Mouse (Mus musculus) megakaryocyte progenitor cell, adult 5-6 weeks (primary cell): ENCODE measurements around the gene Commd9. TPM values are rescaled to one million over a fixed set of nuclear protein-coding genes. Genes with fewer than 3 reads are reported as not detected.

Experiments
- ATAC-seq: replicated peaks from 2 replicates; pipeline ENCODE4 v1.8.0; 2016; ENCODE audit warnings: mild to moderate bottlenecking, moderate TSS enrichment, inconsistent platforms; ENCODE audit not compliant: poor library complexity
- total RNA-seq, 2 experiments: library from RNA; stranded (forward) in 1 of 2; stranded (reverse) in 1 of 2; fragments of 157-497, 149-512 nt in 1 of 2; fragments of 200-1000 nt in 1 of 2; gene quantifications; 2 replicates each; pipeline versions ENCODE4 v1.2.3 to v1.2.4; 2015 to 2017

The Commd9 gene
- total RNA-seq (2015) (11.7 and 17.1 TPM in 2 replicates), total RNA-seq (2017) (39.8 and 52.0 TPM in 2 replicates)

DNA sequence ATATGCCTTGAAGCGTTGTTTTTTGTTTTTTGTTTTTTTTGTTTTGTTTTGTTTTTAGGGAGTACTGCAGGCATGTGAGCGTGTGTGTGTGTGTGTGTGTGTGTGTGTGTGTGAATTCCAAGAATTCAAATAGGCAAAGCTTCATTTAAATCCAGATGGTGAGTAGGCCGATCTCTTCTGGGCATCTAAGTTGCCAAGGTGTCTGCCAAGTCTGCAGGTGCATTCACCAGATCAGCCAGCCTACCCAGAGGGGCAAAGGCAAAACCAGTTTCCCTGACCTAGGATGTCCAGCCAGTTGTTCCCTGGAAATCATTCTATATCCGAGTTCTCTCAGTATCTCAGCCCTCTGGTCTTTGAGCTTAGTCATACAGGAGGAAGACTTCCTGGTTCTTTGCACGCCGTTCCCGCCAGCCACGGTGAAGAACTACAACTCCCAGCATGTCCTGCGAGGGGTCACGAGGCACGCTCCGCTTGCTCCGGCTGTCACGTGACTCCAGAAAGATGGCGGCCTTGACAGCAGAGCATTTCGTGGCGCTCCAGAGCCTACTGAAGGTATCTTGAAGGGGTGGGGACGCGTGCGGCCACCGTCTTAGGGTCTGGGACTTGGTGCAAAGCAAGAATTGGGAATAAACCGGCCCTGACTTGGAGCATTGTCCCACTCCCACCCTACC, at the start of gene Commd9:
Gene Commd9, plus strand, starts transcription at position 480 of the 671 bp plus-strand sequence.
- ATAC-seq: peak; percentile 92

DNA sequence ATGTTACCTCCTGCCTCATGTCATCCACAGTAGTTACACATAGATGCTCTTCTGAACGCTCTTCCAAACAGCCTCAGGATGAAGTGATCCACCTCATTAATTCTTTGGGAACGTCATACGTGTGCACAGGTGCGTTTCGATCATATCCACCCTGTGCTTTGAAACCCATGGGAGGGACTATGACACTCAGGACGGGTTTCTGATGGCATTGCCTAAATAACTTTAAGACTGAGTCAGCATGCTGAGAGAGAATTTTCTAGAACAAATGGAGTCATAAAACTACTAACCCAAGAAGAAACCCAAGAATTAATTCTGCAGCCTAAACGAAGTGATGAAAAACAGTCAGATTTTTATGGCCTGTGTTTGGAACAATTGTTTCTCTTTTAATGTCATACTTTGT, 43.3 kb upstream of the Commd9 start:
- no peak for ATAC-seq

DNA sequence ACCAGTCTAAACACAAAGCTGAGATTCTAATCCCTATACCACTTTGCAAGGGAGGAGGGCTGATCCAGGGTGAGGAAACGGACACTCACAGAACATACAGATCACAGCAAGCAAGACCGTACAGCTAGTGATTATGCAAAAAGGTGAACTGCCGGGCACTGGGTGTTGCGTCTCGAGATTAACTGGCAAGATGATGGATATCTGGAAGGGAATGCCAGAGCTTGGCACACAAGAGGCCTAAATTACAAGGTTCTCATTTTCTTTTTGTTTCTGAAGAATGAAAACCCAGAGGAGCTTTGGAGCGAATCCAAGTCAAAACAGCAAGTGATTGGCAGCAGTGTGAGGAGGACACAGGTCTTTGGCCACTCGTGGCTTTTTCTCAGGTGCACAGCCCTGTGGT, 31.3 kb upstream of the Commd9 start:
- ATAC-seq: no peak

DNA sequence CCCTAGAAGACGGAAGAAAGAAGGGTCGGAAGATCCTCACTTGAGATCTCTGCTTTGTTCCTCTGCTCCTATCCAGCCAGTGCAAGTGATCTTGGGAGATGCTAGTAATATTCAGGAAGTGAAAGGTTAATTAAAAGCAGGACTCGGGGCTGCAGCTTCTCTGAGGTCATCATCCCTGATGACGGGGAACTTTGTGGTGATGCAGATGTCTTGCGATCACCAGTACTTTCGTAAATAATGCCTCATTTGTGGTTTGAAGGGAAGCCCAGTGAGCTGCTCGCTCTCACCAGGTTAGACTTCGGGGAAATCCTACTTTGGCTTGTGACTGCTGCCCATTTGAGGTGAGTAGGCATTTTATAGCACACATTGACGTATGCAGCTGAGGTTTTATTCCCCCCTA, 29.9 kb upstream of the Commd9 start:
- ATAC-seq: no peak

DNA sequence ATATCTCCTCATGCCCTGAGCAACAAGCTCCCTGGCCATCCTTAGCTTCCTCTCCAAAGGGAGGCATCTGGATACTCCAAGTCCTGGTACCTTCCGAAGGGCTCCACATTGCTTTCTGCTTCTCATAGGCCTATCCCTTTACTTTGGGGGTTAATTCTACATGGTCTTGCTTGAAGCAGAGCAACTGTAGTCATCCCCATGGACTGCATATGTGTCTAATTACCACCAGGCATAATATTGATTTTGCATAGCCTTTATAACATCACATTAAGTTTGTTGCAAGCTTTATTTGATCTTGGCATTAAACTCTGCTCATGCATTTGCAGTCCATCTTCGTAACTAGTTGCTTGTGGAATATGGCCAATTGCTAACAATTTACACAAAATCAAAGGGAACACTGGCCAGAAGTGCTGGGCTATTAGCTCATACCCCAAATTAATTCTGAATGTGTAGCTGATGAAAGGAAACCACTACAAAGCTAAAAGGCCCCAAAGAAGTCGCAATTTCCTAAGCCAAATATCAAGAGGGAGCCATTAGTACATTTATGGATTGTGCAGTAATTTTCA, 25.0 kb upstream of the Commd9 start:
- no peak for ATAC-seq

DNA sequence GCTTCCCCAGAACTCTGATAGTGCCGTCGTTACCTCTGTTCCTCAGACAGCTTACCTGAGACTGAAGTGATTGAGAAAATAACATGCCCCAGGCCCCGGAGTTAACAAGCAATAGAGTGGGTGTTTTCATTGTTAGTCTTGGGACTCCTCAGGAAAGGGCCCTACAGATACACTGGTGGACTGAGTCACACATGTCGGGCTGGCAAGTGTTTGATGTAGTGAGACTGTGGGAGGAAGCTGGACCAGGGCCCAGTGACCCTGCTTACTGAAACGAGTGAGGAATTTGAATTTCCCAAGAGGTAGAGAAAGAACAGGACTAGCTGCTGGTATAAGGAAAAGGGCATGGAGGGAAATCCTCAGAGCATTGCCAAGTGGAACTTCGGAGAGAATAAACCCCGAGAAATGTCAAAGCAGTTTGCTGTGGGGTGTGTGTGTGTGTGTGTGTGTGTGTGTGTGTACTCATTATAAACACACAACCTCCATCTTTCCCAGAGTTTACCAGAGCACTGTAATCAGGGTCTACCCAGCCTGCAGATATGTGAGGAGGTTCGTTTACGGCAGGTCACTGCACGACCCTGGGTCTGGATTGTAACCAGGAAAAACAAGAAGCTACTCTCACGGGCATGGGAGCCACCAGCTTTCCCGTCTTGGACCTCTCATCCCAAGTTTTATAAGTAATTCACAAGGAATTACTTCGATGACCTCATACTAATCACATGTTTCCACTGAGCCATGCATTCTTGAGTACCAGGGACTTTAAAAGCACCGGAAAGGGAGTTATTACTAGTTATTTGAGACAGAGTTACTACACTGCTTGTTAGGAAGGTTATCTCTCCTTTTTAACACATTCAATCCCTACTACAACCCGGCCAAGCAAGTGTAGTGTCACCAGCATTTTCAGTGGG, 23.6 kb upstream of the Commd9 start:
- ATAC-seq: no peak

DNA sequence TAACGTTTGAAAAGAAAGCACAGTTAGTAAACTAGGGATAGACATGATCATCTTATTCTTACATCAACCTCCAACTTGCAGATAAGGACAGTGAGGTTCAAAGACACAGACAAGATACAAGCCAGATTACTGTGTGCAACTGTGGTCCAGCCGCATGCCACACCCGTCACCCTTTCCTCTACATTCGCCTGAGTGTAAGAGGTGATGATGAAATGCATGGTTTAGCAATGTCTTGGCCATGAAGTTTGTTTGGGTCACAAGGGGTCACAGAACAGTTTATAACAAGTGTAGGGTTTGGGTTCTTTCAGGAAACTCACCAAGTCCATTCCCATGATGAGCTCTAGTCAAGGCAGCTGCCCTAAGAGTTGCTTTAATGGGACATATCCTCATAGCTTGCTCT, 17.4 kb upstream of the Commd9 start:
- ATAC-seq: peak; percentile 91

DNA sequence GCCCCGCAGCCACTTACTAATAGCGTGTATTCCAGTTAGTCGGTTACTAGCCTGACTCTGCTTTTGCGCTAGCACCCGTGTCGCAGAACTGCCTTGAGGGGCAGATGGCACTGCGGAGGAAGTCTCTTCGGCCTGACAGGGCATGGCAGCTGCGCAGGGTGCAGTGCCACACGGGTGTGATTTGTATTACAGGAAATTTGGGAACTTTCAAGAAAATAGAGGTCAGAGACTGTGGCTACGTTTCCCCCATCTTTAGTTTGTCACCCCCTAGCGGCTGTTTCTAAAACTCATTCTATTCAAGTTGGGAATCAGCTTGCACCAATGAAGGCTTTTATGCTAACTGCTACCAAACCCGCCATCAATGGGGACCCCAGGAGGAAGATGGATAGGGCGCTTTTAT, 14.9 kb upstream of the Commd9 start:
- peak; percentile 78 for ATAC-seq

DNA sequence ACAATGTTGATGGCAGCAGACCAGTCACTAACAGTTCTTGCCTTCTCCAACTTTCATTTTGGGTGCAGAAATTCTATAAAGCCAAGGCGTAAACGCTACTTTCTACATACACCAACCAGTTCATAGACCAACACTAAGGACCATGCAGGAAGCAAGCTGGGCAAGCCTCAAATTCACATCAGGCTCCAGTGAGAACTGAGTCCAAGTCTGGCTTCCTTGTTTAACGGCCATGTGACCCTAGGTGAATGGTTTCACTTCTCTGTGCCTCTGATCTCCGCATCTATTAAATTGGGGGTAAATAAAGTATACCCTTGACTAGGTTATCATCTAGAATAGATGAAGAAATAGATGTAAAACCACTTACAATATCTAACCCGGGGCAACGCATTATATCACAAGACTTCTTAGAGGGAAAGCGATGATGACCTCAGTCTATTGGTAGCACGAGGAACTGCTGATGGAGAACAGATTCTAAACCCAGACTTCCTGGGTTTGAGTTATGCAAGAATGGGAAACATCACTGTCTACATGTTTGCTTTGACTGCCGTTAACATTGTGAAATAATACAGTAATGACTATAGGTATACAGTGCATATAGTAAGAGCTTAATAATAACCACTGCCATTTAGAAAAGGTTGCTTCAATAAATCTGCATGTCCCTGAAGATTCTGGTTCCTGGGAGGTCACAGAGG, 4.4 kb upstream of the Commd9 start:
- ATAC-seq: peak; percentile 58

DNA sequence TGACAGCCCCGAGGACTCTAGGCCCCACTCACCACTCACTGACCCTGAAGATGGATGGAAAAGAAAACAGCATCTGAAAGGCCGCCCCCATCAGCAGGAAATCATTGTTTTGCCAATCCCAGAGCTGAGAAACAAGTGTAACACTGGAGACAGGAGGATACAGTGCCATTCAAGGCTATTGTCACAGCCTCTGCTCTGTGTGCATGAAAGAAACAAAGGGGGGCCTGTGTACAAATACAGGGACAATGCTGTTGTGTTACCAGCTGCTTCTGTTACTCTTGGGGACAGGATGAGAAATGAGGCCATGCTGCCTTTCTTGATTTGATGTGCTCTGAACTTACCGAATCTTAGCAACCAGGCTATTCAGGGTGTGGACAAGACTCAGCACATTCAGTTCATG, 3.0 kb upstream of the Commd9 start, which contains the start of gene Prr5l:
Gene Prr5l, minus strand, starts transcription at position 30 of the 400 bp plus-strand sequence.
- ATAC-seq: no peak

DNA sequence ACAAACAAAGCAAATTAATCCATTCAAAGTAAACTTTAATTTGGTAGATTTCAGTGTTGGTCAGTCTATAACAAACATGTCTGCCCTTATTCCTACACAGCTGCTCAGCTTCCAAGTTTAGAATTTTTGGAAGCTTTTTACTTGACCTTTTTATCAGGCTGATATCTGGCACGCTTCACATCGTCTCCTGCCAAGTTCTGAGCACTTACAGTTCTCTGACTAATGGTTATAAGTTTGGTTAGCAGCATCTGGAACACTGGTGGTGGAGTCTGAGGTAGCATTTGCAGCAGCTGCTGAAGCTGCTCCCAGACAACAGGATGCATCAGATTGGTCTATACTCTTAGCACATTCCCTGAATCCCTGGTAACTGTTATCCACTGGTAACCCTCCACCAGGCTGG, 1.8 kb upstream of the Commd9 start:
- ATAC-seq: no peak

DNA sequence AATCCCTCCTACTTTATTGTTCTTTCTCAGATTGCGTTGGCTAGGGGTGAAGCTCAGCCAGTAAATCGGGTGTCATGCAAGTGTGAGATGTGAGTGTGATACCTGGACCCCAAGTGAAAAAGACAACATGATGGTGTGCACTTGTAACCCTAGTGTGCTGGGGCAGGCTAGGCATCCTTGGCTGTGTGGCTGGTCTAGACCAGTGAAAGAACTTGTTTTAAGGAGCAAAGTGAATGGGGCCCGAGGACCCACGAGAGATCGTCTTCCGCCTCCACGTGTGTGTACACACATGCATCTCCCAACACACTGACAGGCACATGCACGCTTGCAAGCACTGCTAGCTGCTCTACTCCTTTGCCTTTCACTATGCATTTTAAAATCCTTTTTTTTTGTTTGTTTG, 2.8 kb downstream of the Commd9 start:
- no peak for ATAC-seq

DNA sequence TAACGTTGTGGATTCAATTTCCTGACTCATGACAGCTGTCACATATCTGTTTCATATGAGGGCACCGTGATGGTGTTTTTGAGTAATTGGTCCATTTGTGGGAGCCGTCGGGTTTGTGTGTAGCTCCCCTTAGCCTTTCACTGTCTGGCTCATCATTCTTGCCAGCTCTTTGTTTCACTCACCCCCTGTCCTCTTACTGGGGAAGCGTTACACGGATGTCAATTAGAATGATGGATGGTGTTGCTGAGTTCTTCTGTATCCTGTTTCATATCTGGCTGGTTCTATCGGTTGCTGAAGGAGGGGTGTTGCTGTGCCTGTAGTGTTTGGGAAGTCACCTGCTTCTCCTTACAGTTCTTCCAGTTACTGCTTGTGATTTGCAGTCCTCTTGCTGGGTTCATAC, 5.1 kb downstream of the Commd9 start:
- no peak for ATAC-seq

DNA sequence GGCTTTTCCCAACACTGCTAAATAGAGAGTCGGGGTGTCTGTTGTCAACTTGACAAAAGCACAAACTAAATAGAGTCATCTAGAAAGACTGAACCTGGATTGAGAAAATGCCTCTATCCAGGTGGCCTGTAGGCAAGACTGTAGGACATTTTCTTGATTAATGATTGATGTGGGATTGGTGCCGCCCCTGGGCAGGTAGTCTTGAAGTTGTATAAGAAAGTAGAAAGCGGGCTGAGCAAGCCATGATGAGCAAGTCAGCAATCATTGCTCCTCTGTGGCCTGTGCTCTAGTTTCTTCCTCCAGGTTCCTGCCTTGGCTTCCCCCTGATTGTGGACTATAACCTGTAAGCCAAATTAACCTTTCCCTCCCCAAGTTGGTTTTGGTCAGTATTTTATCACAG, 8.1 kb downstream of the Commd9 start:
- ATAC-seq: no peak

DNA sequence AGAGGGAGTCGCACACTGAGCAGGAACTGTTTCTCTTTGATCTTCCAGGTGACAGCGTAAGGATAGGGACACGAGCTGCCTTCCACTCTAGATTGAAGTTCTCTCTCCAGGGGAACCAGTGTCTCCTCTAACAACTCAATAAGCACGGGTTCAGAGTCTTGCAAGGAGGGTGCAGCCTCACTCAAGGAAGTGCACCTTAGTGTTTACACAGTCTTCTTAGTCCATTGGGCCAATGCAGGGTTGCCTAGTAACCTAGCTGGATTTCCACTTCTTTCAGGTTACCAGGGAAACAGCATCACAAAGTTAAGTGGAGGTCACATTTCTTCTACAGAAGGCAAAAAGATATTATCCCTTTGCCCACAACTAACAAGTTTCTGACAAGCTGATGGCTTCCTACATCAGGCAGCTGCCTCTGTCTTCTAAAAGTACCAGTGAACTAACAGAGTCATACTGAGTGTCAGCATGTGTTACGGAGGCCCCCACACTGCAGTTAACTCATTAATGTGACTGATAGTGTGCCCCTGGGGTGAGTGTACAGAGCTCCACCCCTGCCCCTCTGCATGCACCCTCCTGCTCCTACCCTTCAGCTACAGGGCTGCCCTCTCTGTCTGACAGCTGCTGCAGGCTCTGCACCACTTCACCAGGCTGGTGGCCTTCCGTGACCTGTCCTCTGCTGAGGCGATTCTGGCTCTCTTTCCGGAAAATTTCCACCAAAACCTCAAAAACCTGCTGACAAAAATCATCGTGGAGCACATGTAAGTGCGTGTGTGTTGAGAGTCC, 10.6 kb downstream of the Commd9 start:
- no peak for ATAC-seq

DNA sequence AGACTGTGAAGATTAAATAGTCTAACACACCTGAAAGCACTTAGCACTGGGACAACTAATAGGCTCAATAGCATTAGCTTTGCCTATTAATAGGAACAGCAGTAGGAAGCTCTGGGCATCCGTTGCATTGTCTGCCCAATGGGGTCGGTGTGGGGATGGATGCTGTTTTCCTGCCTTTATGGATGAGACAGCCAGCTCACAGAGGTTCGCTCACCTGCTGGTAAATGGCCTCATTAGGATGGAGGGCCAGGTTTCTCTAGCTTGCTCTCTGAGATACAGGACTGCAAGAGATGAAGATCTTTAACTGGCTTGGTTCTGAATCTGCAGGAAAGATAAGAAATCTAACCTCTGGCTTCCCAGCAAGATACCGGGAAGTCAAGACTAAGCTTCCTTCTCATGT, 16.1 kb downstream of the Commd9 start:
- ATAC-seq: no peak

DNA sequence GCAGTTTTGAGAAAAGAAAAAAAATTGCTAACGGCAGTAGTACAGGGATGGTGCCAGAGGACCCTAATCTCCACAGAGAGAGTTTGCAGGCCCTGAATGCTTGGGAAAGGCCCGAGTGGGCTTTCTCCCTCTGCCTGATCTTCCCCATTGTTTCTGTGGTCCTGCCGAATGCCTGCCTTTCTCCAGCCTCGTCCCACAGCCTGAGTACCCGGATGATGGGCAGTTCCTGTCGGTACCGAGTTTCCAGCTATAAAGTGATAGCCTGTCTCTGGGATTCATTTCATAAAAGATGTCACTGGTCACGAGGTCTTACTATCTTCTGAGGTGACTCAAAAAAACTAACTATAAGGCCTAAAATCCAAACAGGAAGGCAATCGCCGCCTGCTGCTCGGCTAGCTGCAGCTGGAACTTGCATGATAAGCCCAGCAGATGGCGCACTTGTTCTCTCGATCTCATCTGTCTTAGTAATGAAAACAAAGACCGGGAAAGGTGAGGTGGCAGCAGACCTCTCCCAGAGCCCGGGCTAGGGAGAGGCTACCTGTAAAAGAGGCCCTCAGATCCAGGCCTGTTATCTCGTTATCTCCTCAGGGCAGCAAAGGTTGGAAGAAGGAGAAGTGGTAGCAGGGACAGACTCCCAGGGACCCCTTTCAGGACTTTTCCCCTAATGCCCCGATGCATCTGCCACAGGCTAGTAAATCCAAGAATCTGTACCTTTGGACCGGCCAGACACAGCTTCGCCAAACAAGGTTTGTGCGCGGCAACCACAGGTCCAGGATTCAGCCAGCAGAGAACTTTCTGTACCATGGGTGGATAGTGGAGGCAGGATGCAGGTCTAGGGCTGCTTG, 19.7 kb downstream of the Commd9 start:
- peak; percentile 95 for ATAC-seq

DNA sequence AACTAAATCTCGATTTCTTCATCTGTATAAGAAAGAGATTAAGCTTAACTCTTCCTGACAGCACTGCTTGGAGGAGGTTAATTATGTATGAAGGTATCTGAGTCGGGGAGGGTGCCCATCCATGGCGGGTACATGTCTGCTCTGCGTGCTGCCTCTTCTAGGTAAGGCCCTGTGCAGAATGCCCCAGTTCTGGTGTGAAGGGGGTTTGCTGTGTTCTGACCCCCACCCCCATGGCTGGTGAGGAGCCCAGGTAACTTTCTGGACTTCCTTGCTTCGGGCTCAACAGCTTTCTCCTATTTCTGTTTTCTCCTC, 20.3 kb downstream of the Commd9 start:
- ATAC-seq: no peak

DNA sequence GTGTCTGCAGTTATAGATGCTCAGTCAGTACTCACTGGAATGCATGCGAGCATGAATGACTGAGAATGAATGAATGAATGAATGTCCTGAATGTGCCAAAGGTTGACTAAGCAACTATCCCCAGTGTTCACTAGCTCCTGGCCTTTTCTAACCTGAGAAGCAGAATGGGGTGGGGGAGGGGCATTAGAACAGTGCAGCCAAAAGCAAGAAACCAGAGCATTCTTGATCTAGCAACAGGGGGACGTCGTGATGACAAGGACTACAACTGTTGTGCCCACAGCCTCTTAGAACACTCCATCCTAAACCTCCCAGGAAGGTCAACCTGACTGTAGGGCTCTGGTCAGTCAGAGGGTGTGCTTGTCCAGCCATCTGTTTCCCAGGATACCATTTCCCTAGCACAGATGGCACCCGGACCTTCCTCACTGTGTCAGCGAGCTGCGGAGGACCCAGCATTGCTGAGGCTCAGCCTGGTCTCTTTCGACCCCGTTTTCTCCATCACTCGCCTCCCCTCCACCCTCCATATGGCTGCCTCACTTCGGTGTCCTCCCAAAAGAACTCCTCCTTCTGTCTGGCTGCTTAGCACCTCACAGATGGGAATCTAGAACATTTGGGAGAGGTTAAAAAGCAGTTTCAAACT, 21.5 kb downstream of the Commd9 start:
- ATAC-seq: no peak
